Mouse (Mus musculus): ENCODE measurements around the gene Batf3.

Batf3 gene

GRCm38 (mm10) chr1:191097802-191098747, at the start of gene Batf3:
TSS of gene Batf3 (plus strand) at chr1:191097847.
- in situ Hi-C loops (cut with MboI, MseI) = no loop called here

- in situ Hi-C loops (cut with MboI, MseI) = loop anchor here in 1 of 2 experiments (10.0 kb wide), 1 partner anchor 109 kb away; no protein-coding TSS in a partner anchor
Observed at GRCm38 (mm10) chr1:191053555-191053954, 44.1 kb upstream of the Batf3 start.

DNA sequence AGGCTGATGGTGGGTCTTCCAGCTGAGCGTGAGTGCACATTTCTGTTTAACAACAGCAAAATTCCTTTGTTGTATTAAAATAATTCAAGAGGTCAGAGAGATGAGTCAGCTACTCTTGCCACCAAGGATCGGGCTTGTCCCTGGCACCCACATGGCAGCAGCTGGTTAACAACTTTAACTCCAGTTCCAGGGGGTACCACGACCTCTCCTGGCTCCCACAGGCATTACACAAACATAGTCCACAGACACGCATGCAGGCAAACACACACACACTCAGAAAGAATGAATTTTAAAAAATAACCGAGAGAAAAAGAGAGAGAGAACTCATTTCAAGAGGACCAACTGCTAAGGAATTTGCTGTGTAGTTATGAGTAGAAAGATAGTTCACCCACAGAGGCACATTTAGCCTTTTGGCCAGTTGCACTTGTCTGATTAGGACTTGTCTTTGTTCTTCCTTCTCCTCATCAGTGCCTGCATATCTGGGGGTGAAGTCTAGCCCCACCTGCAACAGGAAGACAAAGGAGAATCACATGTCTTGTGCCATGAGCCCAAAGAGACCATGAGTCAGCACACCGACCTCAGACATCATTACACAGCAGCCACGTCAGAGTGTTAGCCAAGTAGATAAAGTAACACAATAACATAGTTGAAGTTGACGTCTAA, 42.6 kb upstream of the Batf3 start:
- in situ Hi-C loops (cut with MboI, MseI) = loop anchor here in 1 of 2 experiments (10.0 kb wide), 1 partner anchor 110 kb away; no protein-coding TSS in a partner anchor

GRCm38 (mm10) chr1:191055533-191055873, 42.1 kb upstream of the Batf3 start:
- in situ Hi-C loops (cut with MboI, MseI) = loop anchor here in 1 of 2 experiments (10.0 kb wide), 1 partner anchor 111 kb away; no protein-coding TSS in a partner anchor

GRCm38 (mm10) chr1:191057461-191057860, 40.2 kb upstream of the Batf3 start:
- in situ Hi-C loops (cut with MboI, MseI) = loop anchor here in 1 of 2 experiments (10.0 kb wide), 1 partner anchor 113 kb away; no protein-coding TSS in a partner anchor

DNA sequence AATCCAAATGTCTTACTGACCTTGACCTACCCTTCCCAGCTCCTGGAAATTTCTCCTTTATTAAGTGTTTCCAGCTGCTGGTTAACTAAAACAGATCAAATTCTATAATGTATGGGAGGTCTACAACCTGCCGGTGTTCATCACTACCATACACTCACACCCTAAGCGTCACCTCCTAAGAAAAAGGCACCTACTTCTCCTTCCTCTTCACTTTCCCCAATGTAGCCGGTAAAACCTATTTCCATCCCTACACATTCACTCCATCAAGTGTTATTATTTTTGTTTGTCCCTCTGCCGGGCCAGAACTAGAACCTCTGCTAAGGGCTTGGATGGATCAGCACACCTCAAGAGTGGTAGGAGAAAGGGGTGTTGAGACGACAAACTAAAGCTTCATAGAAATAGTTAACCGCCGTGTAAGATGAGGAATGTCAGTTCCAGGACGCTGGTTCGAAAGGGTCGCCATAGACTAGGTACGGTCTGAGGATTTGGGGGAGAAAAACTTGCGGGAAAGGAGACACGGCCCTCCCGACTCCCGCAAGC, 35.3 kb upstream of the Batf3 start:
- in situ Hi-C loops (cut with MboI, MseI) = loop anchor here in 1 of 2 experiments (10.0 kb wide), 1 partner anchor 118 kb away; no protein-coding TSS in a partner anchor

DNA sequence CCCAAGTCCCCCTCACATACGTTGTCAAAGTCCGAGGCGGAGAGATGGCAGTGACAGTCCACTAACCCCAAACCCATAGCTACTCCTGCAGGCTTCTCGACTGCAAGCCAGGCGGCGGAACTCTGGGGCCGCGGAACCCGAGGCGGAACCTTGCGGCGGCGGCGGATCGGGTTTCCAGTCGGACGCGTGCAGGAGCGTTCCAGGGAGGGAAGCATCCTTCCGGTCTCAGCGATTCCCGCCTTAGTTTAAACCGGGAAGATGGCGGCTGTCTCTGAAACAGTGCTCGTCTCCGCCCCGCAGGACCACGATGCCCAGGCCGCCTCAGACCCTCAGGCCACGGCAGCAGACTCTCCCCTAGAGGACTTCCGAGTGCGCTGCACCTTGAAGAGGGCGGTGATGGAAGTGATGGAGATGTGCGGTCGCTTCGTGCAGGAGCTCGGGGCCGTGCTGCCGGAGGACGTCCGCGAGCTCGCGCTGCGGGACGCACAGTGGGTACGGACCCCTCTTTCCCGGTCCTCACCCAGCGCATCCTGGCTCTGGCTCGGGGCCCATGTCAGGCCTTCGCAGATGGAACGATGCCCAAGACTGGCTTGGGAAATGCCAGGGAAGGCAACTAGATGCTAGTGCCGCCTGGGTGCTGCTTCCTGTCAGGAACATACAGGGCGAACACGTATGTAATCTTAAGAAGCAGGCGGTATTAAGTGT, 34.7 kb upstream of the Batf3 start, which contains the start of the genes Tatdn3 and Nsl1:
Gene Tatdn3 (minus strand): TSS at position 152 of the 705 bp plus-strand sequence.
Gene Nsl1 (plus strand): TSS at position 232 of the 705 bp plus-strand sequence.
- in situ Hi-C loops (cut with MboI, MseI) = loop anchor here in 1 of 2 experiments (10.0 kb wide), 1 partner anchor 118 kb away; no protein-coding TSS in a partner anchor

- in situ Hi-C loops (cut with MboI, MseI) = loop anchor here in 1 of 2 experiments (10.0 kb wide), 1 partner anchor 119 kb away; no protein-coding TSS in a partner anchor
Observed at GRCm38 (mm10) chr1:191063700-191064099, 33.9 kb upstream of the Batf3 start.

GRCm38 (mm10) chr1:191064535-191064934, 33.1 kb upstream of the Batf3 start:
- in situ Hi-C loops (cut with MboI, MseI) = loop anchor here in 1 of 2 experiments (10.0 kb wide), 1 partner anchor 120 kb away; no protein-coding TSS in a partner anchor

GRCm38 (mm10) chr1:191065188-191065587, 32.5 kb upstream of the Batf3 start:
- in situ Hi-C loops (cut with MboI, MseI) = loop anchor here in 1 of 2 experiments (10.0 kb wide), 1 partner anchor 120 kb away; no protein-coding TSS in a partner anchor

GRCm38 (mm10) chr1:191068377-191068776, 29.3 kb upstream of the Batf3 start:
- in situ Hi-C loops (cut with MboI, MseI) = loop anchor here in 1 of 2 experiments (10.0 kb wide), 1 partner anchor 124 kb away; no protein-coding TSS in a partner anchor

- in situ Hi-C loops (cut with MboI, MseI) = no loop called here
Observed at GRCm38 (mm10) chr1:191070259-191070658, 27.4 kb upstream of the Batf3 start.

DNA sequence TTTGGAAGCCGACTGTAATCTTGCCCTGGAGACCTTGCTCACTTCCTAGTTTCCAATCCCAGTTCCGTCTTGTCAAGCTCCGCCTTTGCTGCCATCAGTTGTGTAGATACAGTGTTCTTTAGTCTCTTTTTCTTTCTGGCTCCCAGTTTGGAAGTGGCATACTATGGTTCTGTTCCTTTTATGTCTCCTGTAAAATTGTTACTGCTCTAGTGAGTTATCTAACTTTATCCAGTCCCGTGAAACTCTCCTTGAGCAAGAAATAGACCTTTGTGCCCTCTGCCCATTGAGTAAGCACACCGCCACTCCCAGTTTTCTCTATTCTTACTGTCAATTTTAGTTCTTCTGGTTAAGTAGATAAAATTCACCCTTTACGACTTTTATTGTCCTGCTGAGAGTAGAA, 26.0 kb upstream of the Batf3 start:
- in situ Hi-C loops (cut with MboI, MseI) = no loop called here

DNA sequence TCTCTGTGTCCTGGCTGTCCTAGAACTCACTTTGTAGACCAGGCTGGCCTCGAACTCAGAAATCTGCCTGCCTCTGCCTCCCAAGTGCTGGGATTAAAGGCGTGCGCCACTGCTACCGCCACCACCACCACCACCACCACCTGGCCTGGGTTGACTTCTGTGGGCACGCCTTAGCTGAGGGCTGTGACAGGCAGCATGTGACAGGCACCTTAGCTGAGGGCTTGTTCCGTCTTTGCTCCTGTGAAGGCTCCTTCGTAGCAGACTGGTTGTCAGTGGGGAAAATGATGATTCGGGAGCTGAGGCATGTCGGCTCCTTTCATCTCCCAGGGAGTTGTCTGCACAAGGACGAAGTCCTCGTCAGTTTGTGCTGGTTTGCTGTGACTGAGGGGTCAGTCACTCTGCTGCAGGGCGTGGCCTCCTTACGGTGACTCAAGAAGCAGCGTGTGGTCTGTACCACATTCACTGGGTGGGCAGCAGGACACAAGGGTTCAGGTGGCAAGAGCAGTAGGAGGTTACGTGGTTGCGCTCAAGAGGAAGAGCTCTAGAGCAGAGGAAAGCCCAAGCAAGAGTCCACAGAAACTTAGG, 25.2 kb upstream of the Batf3 start:
- in situ Hi-C loops (cut with MboI, MseI) = no loop called here

GRCm38 (mm10) chr1:191073001-191073400, 24.6 kb upstream of the Batf3 start:
- in situ Hi-C loops (cut with MboI, MseI) = no loop called here

GRCm38 (mm10) chr1:191073486-191073885, 24.2 kb upstream of the Batf3 start:
- in situ Hi-C loops (cut with MboI, MseI) = no loop called here

- in situ Hi-C loops (cut with MboI, MseI) = no loop called here
Observed at GRCm38 (mm10) chr1:191075199-191075883, 22.3 kb upstream of the Batf3 start.

DNA sequence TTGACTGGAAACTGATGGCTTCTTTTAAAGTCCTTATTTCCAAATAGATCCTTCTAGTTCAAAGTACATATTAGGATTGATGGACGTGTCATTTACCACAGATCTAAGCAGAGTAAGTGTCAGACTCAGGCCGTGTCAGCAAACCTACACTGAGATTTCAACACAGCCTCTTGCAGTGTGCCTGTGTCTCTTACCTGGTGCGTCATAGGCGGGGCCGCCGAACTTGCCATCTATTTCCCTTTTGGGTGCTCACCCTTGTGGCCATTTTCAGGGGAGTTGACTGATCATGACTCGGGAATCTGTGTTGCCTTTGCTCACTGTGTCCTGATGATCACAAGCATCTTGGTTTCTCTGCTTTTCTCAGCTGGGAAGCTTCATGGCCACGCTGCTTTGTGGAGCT, 14.4 kb upstream of the Batf3 start:
- in situ Hi-C loops (cut with MboI, MseI) = no loop called here

- in situ Hi-C loops (cut with MboI, MseI) = loop anchor here (5.0 kb wide), 2 partner anchors 37 to 197 kb away; no protein-coding TSS in a partner anchor
Observed at GRCm38 (mm10) chr1:191084951-191085559, 12.6 kb upstream of the Batf3 start.

All from T-helper 17 cell (primary cell).